Mouse (Mus musculus) neural tube, embryonic 13.5 days (tissue): Measurements from ENCODE around the gene Nkain1. TPM values are rescaled to one million over a fixed set of nuclear protein-coding genes. Genes with fewer than 3 reads are reported as not detected.
A peak's percentile ranks its signal among the peaks of the same experiment; 100 is the strongest.

Experiments
- ATAC-seq: fragments of 200-750 bp; cut with Nextera tagmentation; 2 replicates; pipeline ENCODE4 v1.8.0; 2017; ENCODE audit warnings: low read depth, mild to moderate bottlenecking, moderate TSS enrichment, moderate library complexity
- H3K27ac ChIP-seq: fragments of 300-500 bp; sonication (generic); replicated peaks from 2 replicates; pipeline ENCODE4 v1.5.1; 2015; ENCODE audit warnings: moderate library complexity, mild to moderate bottlenecking, inconsistent platforms
- H3K27me3 ChIP-seq: fragments of 300-500 bp; sonication (generic); 2 replicates; pipeline ENCODE4 v1.6.1; 2015; ENCODE audit warnings: mild to moderate bottlenecking, inconsistent platforms
- H3K36me3 ChIP-seq: fragments of 300-500 bp; sonication (generic); 2 replicates; pipeline ENCODE4 v1.6.1; 2015; ENCODE audit warnings: mild to moderate bottlenecking, inconsistent platforms
- H3K4me1 ChIP-seq: fragments of 300-500 bp; sonication (generic); replicated peaks from 2 replicates; pipeline ENCODE4 v1.6.1; 2015; ENCODE audit warnings: inconsistent platforms
- H3K4me2 ChIP-seq: fragments of 300-500 bp; sonication (generic); 2 replicates; pipeline ENCODE4 v1.6.1; 2015; ENCODE audit warnings: inconsistent platforms, mild to moderate bottlenecking, moderate library complexity
- H3K4me3 ChIP-seq: fragments of 300-500 bp; sonication (generic); 2 replicates; pipeline ENCODE4 v1.5.1; 2015; ENCODE audit warnings: mild to moderate bottlenecking, inconsistent platforms
- H3K9ac ChIP-seq: fragments of 300-500 bp; sonication (generic); 2 replicates; pipeline ENCODE4 v1.6.1; 2015; ENCODE audit warnings: moderate library complexity, mild to moderate bottlenecking, inconsistent platforms
- H3K9me3 ChIP-seq: fragments of 300-500 bp; sonication (generic); 2 replicates; pipeline ENCODE4 v1.6.1; 2016; ENCODE audit warnings: inconsistent platforms
- WGBS: fragments of 180-500 bp; shearing (Covaris S2); methylation state at CpG from one replicate; pipeline ENCODE4 v1.1.7; 2015; 5-methylcytosine and 5-hydroxymethylcytosine counted together
- polyA plus RNA-seq: library from polyadenylated mRNA; unstranded; fragments of >200 nt; fragmentation: Nextera tagmentation; extraction: Ambion mirVana; gene quantifications from 2 replicates; pipeline ENCODE4 v1.2.1, GENCODE M21; 2015

Gene Nkain1
- polyA plus RNA-seq, 1 experiment from 2014 or later: 10.6 TPM

- H3K4me1 ChIP-seq: peaks cover 6% of the 10 kb centered on the region
- H3K27me3 ChIP-seq: no peaks in the 10 kb centered on the region
- whole genome bisulfite sequencing: 73% methylated on average over 1 of the region's 1 CpGs
- H3K4me3 ChIP-seq: no peak overlapping the region
- no peak for ATAC-seq
- H3K4me2 ChIP-seq: no peak overlapping the region
- no peak overlapping the region for H3K27ac ChIP-seq
- H3K9ac ChIP-seq: no peak overlapping the region
- H3K36me3 ChIP-seq: peaks cover 30% of the 10 kb centered on the region
- H3K9me3 ChIP-seq: no peaks in the 10 kb centered on the region
Observed at GRCm38 (mm10) chr4:130527804-130528203, 46.2 kb downstream of the Nkain1 start.

DNA sequence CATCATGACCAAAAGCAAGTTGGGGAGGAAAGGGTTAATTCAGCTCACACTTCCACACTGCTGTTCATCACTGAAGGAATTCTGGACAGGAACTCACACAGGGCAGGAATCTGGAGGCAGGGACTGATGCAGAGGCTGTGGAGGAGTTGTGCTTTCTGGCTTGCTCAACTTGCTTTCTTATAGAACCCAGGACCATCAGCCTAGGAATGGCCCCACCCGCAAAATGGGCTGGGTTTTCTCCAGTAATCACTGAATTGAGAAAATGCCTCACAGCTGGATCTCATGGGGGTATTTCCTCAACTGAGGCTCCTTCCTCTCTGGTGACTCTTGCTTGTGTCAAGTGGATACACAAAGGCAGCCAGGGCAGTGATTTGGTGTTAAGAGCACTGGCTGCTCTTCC is 48.9 kb downstream of the Nkain1 start:
- Histone ChIP-seq H3K9me3 (no peaks in the 10 kb centered on the region), H3K27ac (no peak overlapping the region), H3K27me3 (no peaks in the 10 kb centered on the region), H3K36me3 (peaks cover 13% of the 10 kb centered on the region), H3K4me1 (peaks cover 5% of the 10 kb centered on the region), H3K9ac (no peak overlapping the region), H3K4me3 (no peak overlapping the region), H3K4me2 (no peak overlapping the region)
- ATAC-seq: no peak
- 69% methylated on average over 1 of the region's 1 CpGs for WGBS

DNA sequence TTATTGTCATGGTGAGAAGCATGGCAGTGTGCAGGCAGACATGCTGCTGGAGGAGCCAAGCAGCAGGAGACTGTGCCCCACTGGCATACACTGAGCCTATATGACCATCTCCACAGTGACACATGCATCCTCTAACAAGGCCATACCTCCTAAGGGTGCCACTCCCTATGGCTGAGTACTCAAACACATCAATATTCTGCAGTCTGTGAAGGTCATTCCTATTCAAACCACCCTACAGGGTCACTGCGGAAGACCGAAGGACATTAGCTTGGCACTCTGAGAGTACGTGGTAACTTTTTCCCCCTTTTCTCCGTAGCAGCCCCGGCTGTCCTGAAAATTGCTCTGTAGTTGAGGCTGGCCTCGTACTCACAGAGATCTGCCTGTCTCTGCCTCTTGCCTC is 52.5 kb downstream of the Nkain1 start:
- H3K4me1 ChIP-seq: peaks cover 11% of the 10 kb centered on the region
- WGBS: 91% methylated on average over 6 of the region's 6 CpGs
- H3K27me3 ChIP-seq: no peaks in the 10 kb centered on the region

GRCm38 (mm10) chr4:130520482-130520851 is 53.5 kb downstream of the Nkain1 start:
- Histone ChIP-seq H3K4me3 (peak overlapping the region; percentile 60), H3K4me2 (peak overlapping the region; percentile 72), H3K27me3 (no peaks in the 10 kb centered on the region), H3K27ac (0 out of 2 replicates have a peak overlapping the region, but pooled peaks have one; percentile 18), H3K9me3 (no peaks in the 10 kb centered on the region), H3K4me1 (peaks cover 11% of the 10 kb centered on the region), H3K9ac (peak overlapping the region; percentile 86), H3K36me3 (no peaks in the 10 kb centered on the region)
- ATAC-seq: peak; percentile 68
- WGBS: 1% methylated on average over 9 of the region's 9 CpGs

More for the DNA sequence above, 52.5 kb downstream of the Nkain1 start:
- no peaks in the 10 kb centered on the region for H3K36me3 ChIP-seq
- no peak overlapping the region for H3K27ac ChIP-seq
- H3K4me2 ChIP-seq: no peak overlapping the region
- no peak for ATAC-seq
- H3K9me3 ChIP-seq: no peaks in the 10 kb centered on the region
- H3K9ac ChIP-seq: no peak overlapping the region
- H3K4me3 ChIP-seq: no peak overlapping the region

- Histone ChIP-seq H3K9me3 (no peaks in the 10 kb centered on the region), H3K4me2 (peak overlapping the region; percentile 72), H3K4me3 (peak overlapping the region; percentile 60), H3K27ac (peak overlapping the region; percentile 83), H3K27me3 (no peaks in the 10 kb centered on the region), H3K4me1 (peaks cover 11% of the 10 kb centered on the region), H3K9ac (peak overlapping the region; percentile 86), H3K36me3 (no peaks in the 10 kb centered on the region)
- peak; percentile 99 for ATAC-seq
- 4% methylated on average over 40 of the region's 40 CpGs for WGBS
Observed at GRCm38 (mm10) chr4:130519567-130520481, 54.1 kb downstream of the Nkain1 start.

DNA sequence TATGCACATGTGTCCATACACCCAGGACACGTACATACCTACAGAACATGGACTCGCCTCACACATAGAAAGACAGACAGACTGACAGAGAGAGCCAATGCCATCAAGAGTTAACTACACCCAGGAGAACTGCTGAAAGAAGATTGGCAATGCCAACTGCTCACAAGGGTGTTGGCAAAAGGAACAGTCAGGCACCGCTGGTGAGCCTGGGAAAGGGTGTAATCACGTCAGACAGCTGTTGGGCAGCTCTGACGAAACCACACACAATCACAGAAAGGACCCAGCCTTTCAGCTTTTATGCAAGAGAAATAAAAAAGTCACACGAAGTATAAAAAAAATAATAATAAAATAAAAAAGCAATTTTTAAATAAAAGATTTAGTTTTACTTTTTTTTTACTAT is 57.5 kb downstream of the Nkain1 start:
- H3K4me1 ChIP-seq: peaks cover 11% of the 10 kb centered on the region
- no peak overlapping the region for H3K4me2 ChIP-seq
- WGBS: 82% methylated on average over 6 of the region's 6 CpGs
- no peaks in the 10 kb centered on the region for H3K27me3 ChIP-seq
- no peak overlapping the region for H3K4me3 ChIP-seq
- H3K9me3 ChIP-seq: no peaks in the 10 kb centered on the region
- no peak overlapping the region for H3K27ac ChIP-seq
- H3K36me3 ChIP-seq: no peaks in the 10 kb centered on the region
- no peak overlapping the region for H3K9ac ChIP-seq
- ATAC-seq: no peak

Other genes starting within 250 kb of the Nkain1 start
- 90.3 and 94.1 TPM in 2 replicates for gene Zcchc17, start 214.2 kb downstream of the Nkain1 start, polyA plus RNA-seq
- 107 and 112 TPM in 2 replicates for gene Snrnp40, start 214.0 kb downstream of the Nkain1 start, polyA plus RNA-seq
- gene Pum1, start 89.1 kb upstream of the Nkain1 start, polyA plus RNA-seq: 86.3 and 100 TPM in 2 replicates
- 76.9 and 78.8 TPM in 2 replicates for gene Sdc3, start 218.4 kb upstream of the Nkain1 start, polyA plus RNA-seq